Mouse (Mus musculus): Measurements from ENCODE around the gene Gnai2. TPM values are rescaled to one million over a fixed set of nuclear protein-coding genes. Genes with fewer than 3 reads are reported as not detected.

Gnai2 gene
- polyA plus RNA-seq, 1 experiment from 2014 or later = 146 TPM

- Histone ChIP-seq H3K4me1 (ENCODE audit: insufficient read depth) (peaks cover 69% of the 10 kb centered on the region), H3K9ac (replicated peaks) (0 out of 2 replicates have a peak overlapping the region, but pooled peaks have one; percentile 99), H3K36me3 (replicated peaks; ENCODE audit: insufficient read depth, low read length) (peaks cover 17% of the 10 kb centered on the region; the same call in 1 of the 2 replicates), H3K4me3 (ENCODE audit: low read depth, low read length) (peak overlapping the region; percentile 99; the same call in 1 of the 2 replicates), H3K27me3 (ENCODE audit: insufficient read depth, low read length) (no peaks in the 10 kb centered on the region), H3K9me3 (ENCODE audit: low read length) (no peaks in the 10 kb centered on the region), H3K27ac (ENCODE audit: low read depth) (peak overlapping the region; percentile 97; the same call in 1 of the 2 replicates), H3K4me2 (ENCODE audit: low read depth, low read length) (peak overlapping the region; percentile 79; the same call in 1 of the 2 replicates)
- DNase-seq = no peak
- TF ChIP-seq EP300 (IDR thresholded peaks at IDR 0.05; ENCODE audit: low read depth) (no peak), CTCF (IDR thresholded peaks at IDR 0.05; ENCODE audit: low read depth) (no peak)
- no peak for ATAC-seq
- WGBS (ENCODE audit: insufficient replicate concordance) = 90% methylated on average over 9 of the region's 9 CpGs
Observed at GRCm38 (mm10) chr9:107631311-107631826, 3.8 kb downstream of the Gnai2 start.

- no peaks in the 10 kb centered on the region for H3K9me3 ChIP-seq (ENCODE audit: low read length)
- H3K4me3 ChIP-seq (ENCODE audit: low read depth, low read length) = no peak overlapping the region
- no peak for TF ChIP-seq CTCF (IDR thresholded peaks at IDR 0.05; ENCODE audit: low read depth)
- DNase-seq (no peak), ATAC-seq (no peak)
- 59% methylated on average over 4 of the region's 4 CpGs for WGBS (ENCODE audit: insufficient replicate concordance)
- H3K4me2 ChIP-seq (ENCODE audit: low read depth, low read length) = peak overlapping the region; percentile 42
- peaks cover 69% of the 10 kb centered on the region for H3K4me1 ChIP-seq (ENCODE audit: insufficient read depth)
- no peaks in the 10 kb centered on the region for H3K27me3 ChIP-seq (ENCODE audit: insufficient read depth, low read length)
- H3K9ac ChIP-seq (replicated peaks) = peak overlapping the region; percentile 39; the same call in 1 of the 2 replicates
- H3K36me3 ChIP-seq (replicated peaks; ENCODE audit: insufficient read depth, low read length) = peaks cover 20% of the 10 kb centered on the region; the same call in 1 of the 2 replicates
- H3K27ac ChIP-seq (ENCODE audit: low read depth) = peak overlapping the region; percentile 85
Observed at GRCm38 (mm10) chr9:107630576-107630975, 4.6 kb downstream of the Gnai2 start.

GRCm38 (mm10) chr9:107629901-107630425 is 5.2 kb downstream of the Gnai2 start:
- Histone ChIP-seq H3K27ac (ENCODE audit: low read depth) (peak overlapping the region; percentile 85), H3K4me1 (ENCODE audit: insufficient read depth) (peaks cover 75% of the 10 kb centered on the region), H3K4me2 (ENCODE audit: low read depth, low read length) (peak overlapping the region; percentile 42), H3K4me3 (ENCODE audit: low read depth, low read length) (peak overlapping the region; percentile 21; the same call in 1 of the 2 replicates), H3K27me3 (ENCODE audit: insufficient read depth, low read length) (no peaks in the 10 kb centered on the region), H3K9me3 (ENCODE audit: low read length) (no peaks in the 10 kb centered on the region), H3K36me3 (replicated peaks; ENCODE audit: insufficient read depth, low read length) (peaks cover 20% of the 10 kb centered on the region), H3K9ac (replicated peaks) (peak overlapping the region; percentile 39; the same call in 1 of the 2 replicates)
- no peak for ATAC-seq
- no peak for DNase-seq
- 46% methylated on average over 14 of the region's 14 CpGs for WGBS (ENCODE audit: insufficient replicate concordance)
- TF ChIP-seq EP300 (IDR thresholded peaks at IDR 0.05; ENCODE audit: low read depth) (no peak), CTCF (IDR thresholded peaks at IDR 0.05; ENCODE audit: low read depth) (no peak)

GRCm38 (mm10) chr9:107629411-107629730 is 5.8 kb downstream of the Gnai2 start:
- 16% methylated on average over 4 of the region's 4 CpGs for WGBS (ENCODE audit: insufficient replicate concordance)
- Histone ChIP-seq H3K4me2 (ENCODE audit: low read depth, low read length) (peak overlapping the region; percentile 42), H3K4me1 (ENCODE audit: insufficient read depth) (peaks cover 79% of the 10 kb centered on the region), H3K36me3 (replicated peaks; ENCODE audit: insufficient read depth, low read length) (peaks cover 20% of the 10 kb centered on the region), H3K4me3 (ENCODE audit: low read depth, low read length) (peak overlapping the region; percentile 21), H3K27ac (ENCODE audit: low read depth) (peak overlapping the region; percentile 85), H3K9ac (replicated peaks) (peak overlapping the region; percentile 39; the same call in 1 of the 2 replicates), H3K9me3 (ENCODE audit: low read length) (no peaks in the 10 kb centered on the region), H3K27me3 (ENCODE audit: insufficient read depth, low read length) (no peaks in the 10 kb centered on the region)
- TF ChIP-seq EP300 (IDR thresholded peaks at IDR 0.05; ENCODE audit: low read depth) (no peak), CTCF (IDR thresholded peaks at IDR 0.05; ENCODE audit: low read depth) (no peak)
- DNase-seq (no peak), ATAC-seq (no peak)

GRCm38 (mm10) chr9:107628721-107629410 is 6.3 kb downstream of the Gnai2 start:
- Histone ChIP-seq H3K9ac (replicated peaks) (peak overlapping the region; percentile 39; the same call in 1 of the 2 replicates), H3K36me3 (replicated peaks; ENCODE audit: insufficient read depth, low read length) (peaks cover 20% of the 10 kb centered on the region), H3K27ac (ENCODE audit: low read depth) (peak overlapping the region; percentile 85), H3K4me2 (ENCODE audit: low read depth, low read length) (peak overlapping the region; percentile 42), H3K27me3 (ENCODE audit: insufficient read depth, low read length) (no peaks in the 10 kb centered on the region), H3K4me3 (ENCODE audit: low read depth, low read length) (peak overlapping the region; percentile 21), H3K9me3 (ENCODE audit: low read length) (no peaks in the 10 kb centered on the region), H3K4me1 (ENCODE audit: insufficient read depth) (peaks cover 84% of the 10 kb centered on the region)
- DNase-seq = peak; percentile 75
- 0 out of 2 replicates have a peak, but pooled peaks have one; percentile 7 for ATAC-seq
- 49% methylated on average over 14 of the region's 15 CpGs for WGBS (ENCODE audit: insufficient replicate concordance)
- no peak for TF ChIP-seq CTCF (IDR thresholded peaks at IDR 0.05; ENCODE audit: low read depth)
- no peak for TF ChIP-seq EP300 (IDR thresholded peaks at IDR 0.05; ENCODE audit: low read depth)
